Mouse (Mus musculus): ENCODE data around the gene Pdcd5.

Pdcd5 gene

GRCm38 (mm10) chr7:35647101-35647698 is at the start of gene Pdcd5:
TSS of gene Pdcd5 (minus strand) at chr7:35647521.
- DNase-seq (ENCODE audit: low read depth in 2 of 2, low spot score in 2 of 2) = peak; percentile 96 to 97

DNA sequence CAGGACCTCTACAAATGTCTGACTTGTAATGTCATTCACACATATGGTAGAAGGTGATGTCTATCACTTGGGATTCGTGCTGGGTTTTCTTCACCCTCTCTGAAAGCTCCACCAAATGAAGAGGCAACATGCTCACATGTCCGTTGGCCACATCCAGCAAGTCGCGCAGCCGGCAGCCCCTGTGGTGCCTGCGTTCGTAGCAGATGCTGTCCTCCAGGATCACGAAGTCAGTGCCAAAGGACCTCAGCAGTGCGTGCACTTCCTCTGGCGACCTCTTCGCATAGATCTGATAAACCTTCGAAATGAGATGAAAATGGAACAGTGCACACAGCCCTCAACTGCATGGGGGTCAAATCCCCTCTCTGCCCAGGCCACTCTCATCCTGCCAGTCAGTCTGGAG is 45.3 kb upstream of the Pdcd5 start:
- no peak for DNase-seq (ENCODE audit: low read depth in 2 of 2, low spot score in 2 of 2)

GRCm38 (mm10) chr7:35692117-35692516 is 44.8 kb upstream of the Pdcd5 start:
- no peak for DNase-seq (ENCODE audit: low read depth in 2 of 2, low spot score in 2 of 2)

GRCm38 (mm10) chr7:35688781-35689349 is 41.5 kb upstream of the Pdcd5 start:
- DNase-seq (ENCODE audit: low read depth in 2 of 2, low spot score in 2 of 2) = no peak

- DNase-seq (ENCODE audit: low read depth in 2 of 2, low spot score in 2 of 2) = no peak
Observed at GRCm38 (mm10) chr7:35688276-35688675, 41.0 kb upstream of the Pdcd5 start.

GRCm38 (mm10) chr7:35687229-35687628 is 39.9 kb upstream of the Pdcd5 start:
- DNase-seq (ENCODE audit: low read depth in 2 of 2, low spot score in 2 of 2) = no peak

DNA sequence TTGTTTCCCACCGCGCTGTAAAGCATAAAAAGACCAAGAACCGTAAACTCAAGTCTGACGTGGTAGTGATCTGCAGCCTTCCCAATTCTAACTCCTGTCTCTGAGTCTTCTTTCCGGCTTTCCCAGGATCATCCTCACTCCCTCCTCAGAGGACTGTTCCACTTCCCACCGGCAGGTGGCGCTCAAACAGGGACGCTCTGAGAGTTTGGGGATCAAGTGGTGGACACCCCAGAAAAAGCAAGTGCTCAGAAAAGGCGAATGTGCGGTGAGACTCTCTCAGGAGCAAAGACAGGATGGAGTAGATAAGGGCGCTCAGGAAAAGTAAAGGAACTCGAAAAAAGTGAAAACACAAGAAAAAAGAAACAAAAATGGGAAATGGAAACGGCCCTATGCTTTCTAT is 39.4 kb upstream of the Pdcd5 start:
- peak in 1 of 2 experiments; percentile 3 for DNase-seq (ENCODE audit: low read depth in 2 of 2, low spot score in 2 of 2)

- no peak for DNase-seq (ENCODE audit: low read depth in 2 of 2, low spot score in 2 of 2)
Observed at GRCm38 (mm10) chr7:35686216-35686615, 38.9 kb upstream of the Pdcd5 start.

DNA sequence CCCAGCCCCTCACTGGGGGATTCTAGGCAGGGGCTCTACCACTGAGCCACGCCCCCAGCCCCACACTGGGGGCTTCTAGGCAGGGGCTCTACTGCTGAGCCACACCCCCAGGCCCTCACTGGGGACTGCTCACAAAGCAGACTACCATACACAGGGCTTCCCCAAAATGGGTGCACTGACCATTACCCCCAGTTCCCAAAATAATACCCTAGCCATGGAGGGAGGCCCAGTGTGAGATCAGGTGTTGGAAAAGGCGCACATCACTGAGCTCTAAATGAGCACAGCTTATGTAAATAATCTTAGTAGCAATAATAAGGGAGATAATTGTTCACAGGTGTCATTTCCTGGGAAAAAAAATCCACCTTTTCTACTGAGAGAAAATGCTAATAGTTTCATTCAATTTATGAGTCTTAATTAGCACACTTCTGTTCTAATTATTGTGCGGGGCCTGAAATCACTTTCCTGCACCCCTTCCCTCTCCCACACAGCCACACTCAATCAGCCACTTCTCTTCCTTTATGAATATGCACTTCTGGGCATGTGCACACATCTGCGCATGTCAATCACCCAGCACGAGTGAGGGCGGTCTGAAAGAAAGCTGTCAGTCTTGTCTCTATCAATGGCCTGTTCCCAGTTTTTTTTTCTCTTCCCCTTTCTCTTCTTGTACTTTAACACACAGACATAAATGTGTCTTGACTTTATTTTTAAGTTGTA is 36.2 kb upstream of the Pdcd5 start:
- no peak for DNase-seq (ENCODE audit: low read depth in 2 of 2, low spot score in 2 of 2)

- no peak for DNase-seq (ENCODE audit: low read depth in 2 of 2, low spot score in 2 of 2)
Observed at GRCm38 (mm10) chr7:35681559-35681958, 34.2 kb upstream of the Pdcd5 start.

DNA sequence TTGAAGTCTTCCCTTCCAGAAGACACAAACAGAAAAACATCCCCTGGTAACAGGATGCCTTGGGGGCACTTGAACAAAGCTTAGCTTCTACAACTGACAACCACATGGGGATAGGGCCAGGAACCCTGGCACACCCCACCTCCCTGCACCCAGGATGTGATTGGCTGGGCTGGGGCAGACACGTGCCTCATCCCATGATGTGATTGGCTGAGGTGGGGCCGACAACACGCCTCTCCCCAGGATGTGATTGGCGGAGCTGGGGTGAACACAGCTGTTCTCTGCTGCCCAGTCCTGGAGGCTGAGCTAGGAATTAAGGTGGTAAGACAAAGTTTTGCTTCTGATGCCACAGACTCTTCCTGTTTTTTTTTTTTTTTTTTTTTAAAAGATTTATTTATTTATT is 31.7 kb upstream of the Pdcd5 start:
- DNase-seq (ENCODE audit: low read depth in 2 of 2, low spot score in 2 of 2) = no peak

- no peak for DNase-seq (ENCODE audit: low read depth in 2 of 2, low spot score in 2 of 2)
Observed at GRCm38 (mm10) chr7:35668066-35669041, 21.0 kb upstream of the Pdcd5 start.

DNA sequence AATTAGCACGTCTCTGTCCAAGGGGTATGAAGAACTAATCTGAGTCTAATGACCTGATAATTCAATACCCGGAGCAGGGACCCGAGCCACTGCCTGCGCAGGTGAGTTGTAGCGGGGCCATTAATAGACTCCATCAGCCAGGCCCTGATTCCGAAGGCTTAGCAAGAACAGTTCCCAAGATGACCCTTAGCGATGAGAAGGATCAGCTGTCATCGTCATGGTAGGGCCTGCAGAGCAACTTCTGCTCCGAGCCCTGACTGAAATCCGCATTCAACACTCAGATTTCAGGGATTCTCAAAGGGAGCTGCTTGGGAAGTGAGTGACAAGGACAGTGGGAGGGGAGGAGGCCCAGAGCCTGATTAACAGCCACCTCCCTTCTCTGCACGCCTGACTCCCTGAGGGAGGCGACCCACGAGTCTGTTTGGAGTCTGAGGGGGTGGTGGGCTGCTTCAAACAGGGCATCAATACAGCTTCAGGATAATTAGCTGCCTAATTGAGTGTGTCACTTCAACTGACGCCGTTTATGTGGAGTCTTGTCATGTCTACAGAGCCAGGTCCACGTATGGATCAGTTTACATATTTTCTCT is 16.6 kb upstream of the Pdcd5 start:
- DNase-seq (ENCODE audit: low read depth in 2 of 2, low spot score in 2 of 2) = no peak

- peak; percentile 58 to 59 for DNase-seq (ENCODE audit: low read depth in 2 of 2, low spot score in 2 of 2)
Observed at GRCm38 (mm10) chr7:35659173-35659572, 11.9 kb upstream of the Pdcd5 start.

GRCm38 (mm10) chr7:35657829-35658228 is 10.5 kb upstream of the Pdcd5 start:
- no peak for DNase-seq (ENCODE audit: low read depth in 2 of 2, low spot score in 2 of 2)

DNA sequence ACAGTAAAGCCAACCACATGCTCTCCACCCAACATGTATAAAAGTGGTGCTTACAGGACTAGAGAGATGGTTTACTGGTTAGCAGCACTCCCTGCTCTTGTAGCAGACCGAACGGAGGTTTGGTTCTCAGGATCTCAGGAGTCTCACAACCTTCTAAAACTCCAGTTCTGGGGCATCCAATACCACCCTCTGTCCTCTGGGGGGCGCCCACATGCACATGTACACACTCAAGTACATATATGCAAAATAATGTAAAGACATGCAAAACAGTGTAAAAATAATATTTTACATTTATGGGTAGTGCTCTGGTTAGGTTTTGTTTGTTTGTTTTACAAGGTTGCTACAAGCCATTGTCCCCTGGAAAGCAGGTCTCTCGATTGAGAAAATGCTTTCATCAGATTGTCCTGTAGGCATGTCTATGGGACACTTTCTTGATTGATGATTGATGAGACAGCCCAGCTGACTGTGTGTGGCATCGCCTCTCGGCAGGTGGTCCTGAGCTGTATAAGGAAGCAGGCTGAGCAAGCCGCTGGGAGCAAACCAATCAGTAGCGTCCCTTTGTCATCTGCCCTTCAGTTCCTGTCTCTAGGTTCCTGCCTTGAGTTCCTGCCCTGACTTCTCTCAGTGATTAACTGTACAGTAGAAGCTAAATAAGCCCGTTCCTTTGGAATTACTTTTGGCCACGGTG is 4.4 kb upstream of the Pdcd5 start:
- DNase-seq (ENCODE audit: low read depth in 2 of 2, low spot score in 2 of 2) = no peak

DNA sequence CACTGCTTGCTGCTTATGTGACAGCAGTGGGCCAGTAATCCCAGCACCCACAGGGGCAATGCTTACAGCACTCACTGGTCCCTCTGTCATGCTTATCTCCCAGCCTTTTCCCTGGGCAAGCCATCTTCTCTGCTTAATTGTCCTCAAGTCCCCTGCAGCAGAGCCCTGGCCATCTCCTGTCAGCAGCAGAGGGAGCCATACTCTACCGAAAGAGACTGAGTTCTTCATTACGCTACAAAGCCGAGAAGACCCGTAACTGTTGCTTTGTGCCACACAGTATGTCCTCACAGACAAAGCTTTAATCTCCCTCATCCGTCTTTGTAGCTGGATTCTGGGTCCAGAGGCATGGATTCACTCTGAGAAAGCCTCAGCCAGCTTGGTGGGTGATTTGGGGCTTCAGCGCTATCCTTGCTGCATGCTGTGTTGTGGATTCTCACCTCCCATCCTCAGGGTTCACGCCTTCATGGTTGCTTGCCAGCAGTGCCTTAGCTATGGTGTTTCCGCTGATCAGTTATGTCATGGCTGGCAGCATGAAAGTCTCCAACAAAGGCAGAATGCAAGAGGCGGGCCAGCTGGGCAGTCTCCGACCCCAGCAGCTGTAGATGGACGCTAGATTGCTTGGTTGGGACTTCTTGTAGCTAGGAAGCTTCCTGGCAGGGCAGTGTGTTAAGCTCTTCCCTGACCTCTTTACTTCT is 3.5 kb upstream of the Pdcd5 start:
- no peak for DNase-seq (ENCODE audit: low read depth in 2 of 2, low spot score in 2 of 2)

DNA sequence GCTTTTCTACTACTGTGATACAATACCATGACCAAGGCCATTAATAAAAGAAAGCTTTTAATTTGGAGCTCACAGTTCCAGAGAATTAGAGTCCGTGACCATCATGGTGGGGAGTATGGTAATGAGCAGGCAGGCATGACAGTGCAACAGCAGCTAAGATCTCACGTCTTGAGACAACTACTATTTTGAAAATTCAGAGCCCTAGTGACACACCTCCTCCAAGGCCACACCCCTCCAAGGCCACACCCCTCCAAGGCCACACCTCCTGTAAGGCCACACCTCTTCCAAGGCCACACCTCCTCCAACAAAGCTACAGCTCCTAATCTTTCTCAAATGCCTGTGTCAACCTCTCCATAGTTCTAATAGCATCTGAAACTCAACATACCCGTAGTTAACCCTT is 1.8 kb upstream of the Pdcd5 start:
- DNase-seq (ENCODE audit: low read depth in 2 of 2, low spot score in 2 of 2) = peak; percentile 44 to 64

DNA sequence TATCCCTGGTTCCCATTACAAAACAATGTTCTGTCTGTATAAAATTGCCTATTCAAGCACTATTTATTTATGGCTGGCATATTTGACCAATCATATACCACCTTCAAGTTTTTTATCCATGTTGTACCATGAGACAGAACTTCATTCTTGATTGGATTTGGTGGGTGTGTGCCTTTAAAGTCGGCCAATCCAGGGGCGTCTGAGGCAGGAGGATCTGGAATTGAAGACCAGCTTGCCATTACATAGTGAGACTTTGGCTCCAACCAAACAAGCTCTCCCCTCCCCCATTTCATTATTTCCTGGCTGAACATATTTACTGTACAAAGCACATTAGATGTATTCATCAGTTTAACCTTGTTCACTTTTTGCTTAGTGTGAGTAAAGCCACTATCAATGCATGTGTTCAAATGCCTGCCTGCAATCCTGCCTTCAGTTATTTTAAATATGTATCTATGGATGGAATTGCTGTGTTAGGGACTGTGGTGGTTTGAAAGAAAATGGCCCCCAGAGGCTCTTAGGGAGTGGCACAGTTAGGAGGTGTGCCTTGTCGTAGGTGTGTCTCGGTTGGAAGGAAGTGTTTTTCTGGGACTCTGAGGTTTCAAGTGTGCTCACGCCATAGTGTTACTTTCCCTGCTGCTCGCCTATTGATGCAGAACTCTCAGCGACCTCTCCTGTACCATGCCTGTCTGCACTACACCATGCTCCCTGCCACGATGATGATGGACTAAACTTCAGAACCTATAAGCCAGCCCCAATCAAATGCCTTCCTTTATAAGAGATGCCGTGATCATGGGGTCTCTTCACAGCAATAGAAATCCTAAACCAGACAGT is 1.1 kb upstream of the Pdcd5 start:
- no peak for DNase-seq (ENCODE audit: low read depth in 2 of 2, low spot score in 2 of 2)

Measured in CD8-positive naive resting alpha-beta T cell, adult 2 months (primary cell).